Mouse (Mus musculus) ES-E14 (cell line): ENCODE data around the gene Hormad2. TPM values are rescaled to one million over a fixed set of nuclear protein-coding genes. Genes with fewer than 3 reads are reported as not detected.

Experiments
- DNase-seq: peaks from one replicate; pipeline ENCODE4 v3.0.0-alpha.2; 2013; ENCODE audit warnings: low read depth, low spot score
- H3K27ac ChIP-seq: 2 replicates; pipeline ENCODE4 v1.5.1; 2012; ENCODE audit warnings: low read depth, mild to moderate bottlenecking, low read length, moderate library complexity, mixed read lengths; ENCODE audit not compliant: poor library complexity, insufficient read depth, severe bottlenecking
- H3K36me3 ChIP-seq: 2 replicates; pipeline ENCODE4 v1.6.1; 2012; ENCODE audit warnings: mild to moderate bottlenecking, low read length, moderate library complexity, mixed read lengths; ENCODE audit not compliant: control insufficient read depth, poor library complexity, insufficient read depth, severe bottlenecking
- H3K4me1 ChIP-seq, 2 experiments: fragments of 150-350 bp in 1 of 2; sonication (generic) in 1 of 2; 2 replicates each; pipeline ENCODE4 v1.6.1; 2012; ENCODE audit warnings: low read length in 2 of 2, mild to moderate bottlenecking in 1 of 2, mixed read lengths in 1 of 2; ENCODE audit not compliant: control insufficient read depth in 2 of 2, insufficient read depth in 2 of 2, poor library complexity in 1 of 2
- H3K4me3 ChIP-seq, 2 experiments: fragments of 150-350 bp in 1 of 2; sonication (generic) in 1 of 2; 2 replicates each; pipeline ENCODE4 v1.5.1; 2012; ENCODE audit warnings: low read length in 2 of 2, low read depth in 1 of 2, mild to moderate bottlenecking in 1 of 2, mixed read lengths in 1 of 2; ENCODE audit not compliant: insufficient read depth in 1 of 2, poor library complexity in 1 of 2, severe bottlenecking in 1 of 2
- H3K9ac ChIP-seq: 2 replicates; pipeline ENCODE4 v1.6.1; 2012; ENCODE audit warnings: low read depth, mild to moderate bottlenecking, low read length, mixed read lengths; ENCODE audit not compliant: poor library complexity, insufficient read depth, severe bottlenecking
- H3K9me3 ChIP-seq: fragments of 150-350 bp; sonication (generic); 2 replicates; pipeline ENCODE4 v1.6.1; 2012; ENCODE audit warnings: low read depth, mild to moderate bottlenecking, low read length; ENCODE audit not compliant: control insufficient read depth, insufficient read depth
- CHD2 ChIP-seq: IDR thresholded peaks from 2 replicates; pipeline ENCODE4 v1.6.1; 2014; ENCODE audit warnings: mild to moderate bottlenecking, low read depth, low read length, inconsistent platforms
- HCFC1 ChIP-seq: IDR thresholded peaks from 2 replicates; pipeline ENCODE4 v1.6.1; 2012; ENCODE audit warnings: low read length, inconsistent platforms, borderline replicate concordance; ENCODE audit not compliant: insufficient read depth
- MAFK ChIP-seq: IDR thresholded peaks from 2 replicates; pipeline ENCODE4 v1.6.1; 2014; ENCODE audit warnings: mild to moderate bottlenecking, low read depth, low read length, inconsistent platforms; ENCODE audit not compliant: insufficient read depth
- ZC3H11A ChIP-seq: IDR thresholded peaks from 2 replicates; pipeline ENCODE4 v1.6.1; 2012; ENCODE audit warnings: low read depth, mild to moderate bottlenecking, inconsistent platforms, low read length, borderline replicate concordance
- ZNF384 ChIP-seq: IDR thresholded peaks from 2 replicates; pipeline ENCODE4 v1.6.1; 2012; ENCODE audit warnings: low read depth, low read length, inconsistent platforms
- in situ Hi-C, 2 experiments: fragments of 600-800 bp; cut with MboI; formaldehyde crosslinking; loops; one replicate each; pipeline ENCODE4 v1.15.1; 2025; ENCODE audit warnings: low sequenced_read_pairs in 2 of 2, inconsistent platforms in 1 of 2; ENCODE audit not compliant: unreplicated experiment in 2 of 2
- total RNA-seq: library from RNA; depleted of rRNA; stranded (reverse); fragments of 300-350 nt; gene quantifications from 2 replicates; pipeline ENCODE4 v1.2.3, GENCODE M21; 2012

The Hormad2 gene
- total RNA-seq, 1 experiment, result 11.6 TPM

GRCm38 (mm10) chr11:4300683-4301082, 140.2 kb downstream of the Hormad2 start:
- DNase-seq, result no peak
- peaks cover 13 to 66% of the 10 kb centered on the region in 2 experiments; a peak in 3 of 4 replicates for H3K4me1 ChIP-seq
- TF ChIP-seq ZNF384 (no peak), HCFC1 (no peak), CHD2 (no peak), ZC3H11A (no peak), MAFK (no peak)
- no peak overlapping the region for H3K9ac ChIP-seq
- no peak overlapping the region for H3K27ac ChIP-seq
- H3K9me3 ChIP-seq, result no peaks in the 10 kb centered on the region
- H3K36me3 ChIP-seq, result no peaks in the 10 kb centered on the region
- in situ Hi-C loops, result no loop called here
- no peak overlapping the region for H3K4me3 ChIP-seq

- in situ Hi-C loops, result no loop called here
- Histone ChIP-seq H3K4me3 (no peak overlapping the region), H3K36me3 (no peaks in the 10 kb centered on the region), H3K9ac (no peak overlapping the region), H3K9me3 (no peaks in the 10 kb centered on the region), H3K27ac (peak overlapping the region; percentile 16; the same call in 1 of the 2 replicates), H3K4me1 (peaks cover 18 to 67% of the 10 kb centered on the region in 2 experiments; a peak in 3 of 4 replicates)
- TF ChIP-seq CHD2 (no peak), ZC3H11A (no peak)
- no peak for DNase-seq
These were observed 141.0 kb downstream of the Hormad2 start for GRCm38 (mm10) chr11:4299735-4300474.

GRCm38 (mm10) chr11:4299191-4299590, 141.7 kb downstream of the Hormad2 start:
- in situ Hi-C loops, result no loop called here
- no peak for DNase-seq

GRCm38 (mm10) chr11:4298615-4299014, 142.3 kb downstream of the Hormad2 start:
- peaks cover 18 to 60% of the 10 kb centered on the region in 2 experiments; a peak in 3 of 4 replicates for H3K4me1 ChIP-seq
- H3K27ac ChIP-seq, result peak overlapping the region; percentile 28; the same call in 1 of the 2 replicates

More at GRCm38 (mm10) chr11:4299191-4299590, 141.7 kb downstream of the Hormad2 start:
- no peaks in the 10 kb centered on the region for H3K9me3 ChIP-seq
- H3K4me1 ChIP-seq, result peaks cover 18 to 63% of the 10 kb centered on the region in 2 experiments; a peak in 3 of 4 replicates
- no peak overlapping the region for H3K9ac ChIP-seq
- no peak for TF ChIP-seq ZC3H11A
- peak; percentile 86 for TF ChIP-seq MAFK
- H3K27ac ChIP-seq, result peak overlapping the region; percentile 28; the same call in 1 of the 2 replicates
- H3K36me3 ChIP-seq, result no peaks in the 10 kb centered on the region
- H3K4me3 ChIP-seq, result no peak overlapping the region

More at GRCm38 (mm10) chr11:4298615-4299014, 142.3 kb downstream of the Hormad2 start:
- H3K9ac ChIP-seq, result no peak overlapping the region
- TF ChIP-seq ZC3H11A, result no peak
- TF ChIP-seq CHD2, result no peak
- no peak for TF ChIP-seq ZNF384
- TF ChIP-seq MAFK, result no peak
- TF ChIP-seq HCFC1, result no peak
- H3K36me3 ChIP-seq, result no peaks in the 10 kb centered on the region
- in situ Hi-C loops, result no loop called here
- no peaks in the 10 kb centered on the region for H3K9me3 ChIP-seq
- no peak overlapping the region for H3K4me3 ChIP-seq
- DNase-seq, result no peak
